Mouse (Mus musculus) gastrocnemius, adult 18-20 months (tissue): Measurements from ENCODE around the gene Slco1a5. TPM values are rescaled to one million over a fixed set of nuclear protein-coding genes. Genes with fewer than 3 reads are reported as not detected.
"Not testable (repeated sequence)": the region's sequence is repeated elsewhere in the genome, so short reads cannot be mapped to it uniquely, and the experiment has no call there.

Source experiments
- DNase-seq: peaks from one replicate; pipeline ENCODE4 v3.0.0; 2021; ENCODE audit warnings: low spot score
- total RNA-seq, 2 experiments: library from RNA; stranded (reverse); gene quantifications; 2 replicates each; pipeline ENCODE4 v1.2.3; 2021

Slco1a5 gene
- total RNA-seq, 2 experiments from 2014 or later, result not detected

DNA sequence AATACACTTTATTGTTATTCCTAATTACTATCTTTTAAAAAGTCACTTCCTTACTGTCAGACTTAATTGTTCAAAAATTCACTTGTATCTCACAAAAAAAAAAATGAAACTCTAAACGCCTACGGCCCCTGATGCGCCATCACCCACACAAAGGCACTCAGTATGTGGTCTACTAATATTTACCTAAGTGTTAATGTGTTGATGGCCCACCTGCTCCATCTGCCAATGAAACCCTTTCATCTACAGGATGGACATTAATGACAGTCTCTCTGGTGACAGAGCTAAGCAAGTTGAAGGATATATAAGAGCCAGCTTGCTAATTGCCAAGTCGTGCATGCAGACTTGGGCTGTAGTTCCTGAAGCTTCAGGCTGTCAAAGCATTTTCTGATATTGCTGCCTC, 24.7 kb downstream of the Slco1a5 start, which contains the start of gene Iapp:
Gene Iapp (plus strand): TSS at position 326 of the 400 bp plus-strand sequence.
- no peak for DNase-seq

- no peak for DNase-seq
Observed at GRCm38 (mm10) chr6:142289413-142290118, 33.2 kb downstream of the Slco1a5 start.

GRCm38 (mm10) chr6:142275721-142276442, 46.9 kb downstream of the Slco1a5 start:
- no peak for DNase-seq

DNA sequence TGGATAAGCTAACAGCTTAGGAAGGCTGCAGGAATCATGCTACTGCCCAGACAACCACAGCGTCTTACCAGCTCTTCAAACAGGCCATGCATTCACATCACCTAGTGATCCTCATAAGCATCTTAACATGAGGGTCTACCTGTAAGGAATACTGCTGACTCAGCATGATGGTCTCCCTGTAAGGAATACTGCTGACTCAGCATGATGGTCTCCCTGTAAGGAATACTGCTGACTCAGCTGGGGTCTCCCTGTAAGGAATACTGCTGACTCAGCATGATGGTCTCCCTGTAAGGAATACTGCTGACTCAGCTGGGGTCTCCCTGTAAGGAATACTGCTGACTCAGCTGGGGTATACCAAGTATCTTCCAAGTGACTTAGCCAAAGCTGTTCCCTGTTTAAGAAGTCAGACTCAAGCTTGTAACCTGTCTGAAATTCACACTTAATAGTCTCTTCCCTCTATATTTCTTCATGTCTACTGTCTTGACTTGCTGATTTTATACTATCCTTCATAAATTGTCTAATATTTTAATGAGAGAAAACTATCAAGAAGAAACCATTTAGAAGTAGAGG, 72.0 kb downstream of the Slco1a5 start:
- not testable (repeated sequence) for DNase-seq

DNA sequence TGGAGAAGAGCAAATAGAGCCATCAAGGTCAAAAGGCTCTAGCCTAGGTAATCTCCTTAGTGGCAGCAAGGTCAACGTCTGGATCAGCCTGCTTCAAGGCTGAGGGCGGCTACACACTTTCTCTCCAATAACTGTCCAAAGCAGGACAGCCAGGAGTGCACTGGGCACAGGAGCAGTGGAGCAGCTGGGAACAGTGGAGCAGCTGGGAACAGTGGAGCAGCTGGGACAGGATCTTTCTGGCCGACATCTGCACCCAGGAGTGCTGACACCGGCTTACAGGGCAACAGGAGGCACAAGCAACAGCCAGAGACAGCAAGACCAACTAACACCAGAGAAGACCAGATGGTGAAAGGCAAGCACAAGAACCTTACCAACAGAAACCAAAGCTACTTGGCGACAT, 77.7 kb downstream of the Slco1a5 start:
- DNase-seq, result no peak

- DNase-seq, result no peak
Observed at GRCm38 (mm10) chr6:142239468-142239867, 83.3 kb downstream of the Slco1a5 start.

GRCm38 (mm10) chr6:142220138-142220537, 102.6 kb downstream of the Slco1a5 start:
- DNase-seq, result no peak

DNA sequence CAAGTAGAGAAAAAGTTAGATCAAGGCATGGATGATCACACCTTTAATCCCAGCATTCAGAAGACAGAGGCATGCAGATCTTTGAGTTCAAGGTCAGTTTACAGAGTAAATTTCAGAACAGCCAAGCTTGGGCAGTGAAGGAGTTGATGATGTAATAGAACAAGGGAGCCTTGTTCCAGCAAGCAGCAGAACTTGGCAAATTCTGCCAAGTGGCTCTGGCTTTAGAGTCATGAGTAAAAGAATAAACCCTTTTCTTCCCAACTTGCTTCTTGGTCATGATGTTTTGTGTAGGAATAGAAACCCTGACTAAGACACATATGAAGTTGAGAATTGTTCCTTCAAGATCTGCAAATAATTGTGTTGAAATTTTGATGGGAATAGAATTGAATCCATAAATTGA, 111.0 kb downstream of the Slco1a5 start:
- DNase-seq, result no peak

- no peak for DNase-seq
Observed at GRCm38 (mm10) chr6:142209749-142210148, 113.0 kb downstream of the Slco1a5 start.

DNA sequence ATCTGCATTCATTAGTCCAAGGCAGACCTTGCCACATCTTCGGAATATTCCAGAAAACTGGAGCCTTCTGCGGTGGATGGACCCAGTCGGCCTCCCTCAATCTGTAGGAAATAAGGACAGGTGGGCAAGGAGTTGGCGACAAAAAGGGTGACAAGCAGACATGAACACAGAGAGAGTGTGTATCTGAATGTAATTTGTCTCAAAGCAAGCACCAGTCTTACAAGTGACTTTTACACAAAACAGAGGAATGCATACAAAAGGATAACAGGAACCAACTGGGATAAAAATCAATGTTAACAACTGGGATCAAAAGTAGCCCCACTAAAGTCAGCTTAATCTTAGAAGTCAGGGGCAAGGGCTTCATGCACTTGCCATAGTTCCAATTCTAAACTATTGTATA, 114.4 kb downstream of the Slco1a5 start, which contains the start of gene Slco1a6:
Gene Slco1a6 (minus strand): TSS at position 101 of the 400 bp plus-strand sequence.
- no peak for DNase-seq

- no peak for DNase-seq
Observed at GRCm38 (mm10) chr6:142200524-142200923, 122.3 kb downstream of the Slco1a5 start.

- no peak for DNase-seq
Observed at GRCm38 (mm10) chr6:142194245-142194644, 128.5 kb downstream of the Slco1a5 start.

GRCm38 (mm10) chr6:142191962-142192361, 130.8 kb downstream of the Slco1a5 start:
- no peak for DNase-seq

- no peak for DNase-seq
Observed at GRCm38 (mm10) chr6:142187426-142187825, 135.4 kb downstream of the Slco1a5 start.

DNA sequence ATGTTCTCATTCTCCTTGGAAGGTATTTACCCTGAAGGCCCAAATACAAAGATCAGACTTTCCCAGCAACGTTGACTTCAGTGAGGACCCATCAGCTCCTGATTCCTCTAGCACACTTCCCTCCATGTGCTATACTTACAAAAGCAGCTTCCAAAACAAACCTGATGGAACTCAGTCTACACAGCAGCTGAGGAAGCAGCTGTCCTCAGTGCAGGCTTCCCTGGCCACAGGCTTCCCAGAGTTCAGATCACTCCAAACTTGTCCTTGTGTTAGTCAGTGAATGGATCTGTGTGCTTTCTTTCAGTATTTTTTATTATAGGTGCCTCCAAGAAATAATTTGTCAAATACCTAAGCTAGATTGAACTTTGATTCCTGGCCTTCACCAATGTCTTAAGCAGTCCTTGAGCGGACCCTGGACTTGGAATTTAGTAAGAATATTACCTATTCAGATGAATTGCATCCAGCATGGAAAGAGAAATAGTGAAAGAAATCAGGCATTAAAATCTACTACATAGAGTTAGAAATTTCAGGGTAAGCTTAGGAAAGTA, 136.8 kb downstream of the Slco1a5 start:
- no peak for DNase-seq

Other genes starting within 250 kb of the Slco1a5 start
- under 1 TPM in 1 of 2 experiments, not detected in 1; 0.14 TPM for gene Slco1a6, start 114.5 kb downstream of the Slco1a5 start, total RNA-seq
- gene Iapp, start 24.6 kb downstream of the Slco1a5 start, total RNA-seq, result not detected
- 1 to 10 TPM; 8.9 to 9.5 TPM for gene Pyroxd1, start 22.7 kb upstream of the Slco1a5 start, total RNA-seq
- 1 to 10 TPM; 4.9 to 5.2 TPM for gene Recql, start 64.1 kb upstream of the Slco1a5 start, total RNA-seq
- 10 to 100 TPM; 14.6 to 15.3 TPM for gene Golt1b, start 64.2 kb upstream of the Slco1a5 start, total RNA-seq
- not detected for gene Spx, start 90.5 kb upstream of the Slco1a5 start, total RNA-seq
- gene Gys2, start 150.1 kb upstream of the Slco1a5 start, total RNA-seq, result under 1 TPM in 1 of 2 experiments, not detected in 1; 0.21 TPM
- gene Ldhb, start 185.0 kb upstream of the Slco1a5 start, total RNA-seq, result 100 to 1,000 TPM; 379 to 613 TPM
- 1 to 10 TPM; 4.3 to 7.4 TPM for gene Kcnj8, start 248.6 kb upstream of the Slco1a5 start, total RNA-seq